Mouse (Mus musculus) heart, embryonic 11.5 days (tissue): Measurements from ENCODE around the gene Slfn3. TPM values are rescaled to one million over a fixed set of nuclear protein-coding genes. Genes with fewer than 3 reads are reported as not detected.
"Not testable (repeated sequence)": the region's sequence is repeated elsewhere in the genome, so short reads cannot be mapped to it uniquely, and the experiment has no call there.

Experiments used
- ATAC-seq: fragments of 200-750 bp; cut with Nextera tagmentation; replicated peaks from 2 replicates; pipeline ENCODE4 v1.8.0; 2017; ENCODE audit warnings: moderate library complexity; ENCODE audit not compliant: insufficient number of reproducible peaks, low FRiP score, low TSS enrichment
- H3K27ac ChIP-seq: fragments of 300-500 bp; sonication (generic); 2 replicates; pipeline ENCODE4 v1.5.1; 2014; ENCODE audit warnings: mild to moderate bottlenecking, low read depth, low read length
- H3K27me3 ChIP-seq: fragments of 300-500 bp; sonication (generic); 2 replicates; pipeline ENCODE4 v1.6.1; 2014; ENCODE audit warnings: mild to moderate bottlenecking, low read length, mixed read lengths; ENCODE audit not compliant: control insufficient read depth, insufficient read depth
- H3K36me3 ChIP-seq: fragments of 300-500 bp; sonication (generic); 2 replicates; pipeline ENCODE4 v1.6.1; 2014; ENCODE audit warnings: mild to moderate bottlenecking, low read length, moderate library complexity, mixed read lengths; ENCODE audit not compliant: control insufficient read depth, insufficient read depth
- H3K4me1 ChIP-seq: fragments of 300-500 bp; sonication (generic); 2 replicates; pipeline ENCODE4 v1.6.1; 2014; ENCODE audit warnings: low read length; ENCODE audit not compliant: control insufficient read depth, insufficient read depth
- H3K4me2 ChIP-seq: fragments of 300-500 bp; sonication (generic); 2 replicates; pipeline ENCODE4 v1.6.1; 2014; ENCODE audit warnings: mild to moderate bottlenecking, moderate library complexity
- H3K4me3 ChIP-seq: fragments of 300-500 bp; sonication (generic); 2 replicates; pipeline ENCODE4 v1.5.1; 2014; ENCODE audit warnings: low read depth, low read length
- H3K9ac ChIP-seq: fragments of 300-500 bp; sonication (generic); 2 replicates; pipeline ENCODE4 v1.6.1; 2014; ENCODE audit warnings: mild to moderate bottlenecking, low read depth, low read length, moderate library complexity
- H3K9me3 ChIP-seq: fragments of 300-500 bp; sonication (generic); replicated peaks from 2 replicates; pipeline ENCODE4 v1.6.1; 2016; ENCODE audit warnings: low read length; ENCODE audit not compliant: control insufficient read depth
- WGBS: fragments of 180-500 bp; shearing (Covaris S2); extraction: QIAGEN DNeasy Blood & Tissue Kit; methylation state at CpG from one replicate; pipeline ENCODE4 v1.1.7; 2014; ENCODE audit not compliant: insufficient replicate concordance; 5-methylcytosine and 5-hydroxymethylcytosine counted together
- polyA plus RNA-seq: library from polyadenylated mRNA; unstranded; fragments of >200 nt; fragmentation: Nextera tagmentation; extraction: Ambion mirVana; gene quantifications from 2 replicates; pipeline ENCODE4 v1.2.1, GENCODE M21; 2014

The Slfn3 gene
- polyA plus RNA-seq, 1 experiment from 2014 or later, result 1.4 TPM

- not testable (repeated sequence) for H3K4me2 ChIP-seq, H3K27ac ChIP-seq, H3K9me3 ChIP-seq, H3K4me3 ChIP-seq, ATAC-seq, H3K27me3 ChIP-seq, H3K36me3 ChIP-seq, H3K9ac ChIP-seq, H3K4me1 ChIP-seq
- 74% methylated on average over 5 of the region's 5 CpGs for WGBS
These were observed 32.7 kb downstream of the Slfn3 start for GRCm38 (mm10) chr11:83223793-83224192.

DNA sequence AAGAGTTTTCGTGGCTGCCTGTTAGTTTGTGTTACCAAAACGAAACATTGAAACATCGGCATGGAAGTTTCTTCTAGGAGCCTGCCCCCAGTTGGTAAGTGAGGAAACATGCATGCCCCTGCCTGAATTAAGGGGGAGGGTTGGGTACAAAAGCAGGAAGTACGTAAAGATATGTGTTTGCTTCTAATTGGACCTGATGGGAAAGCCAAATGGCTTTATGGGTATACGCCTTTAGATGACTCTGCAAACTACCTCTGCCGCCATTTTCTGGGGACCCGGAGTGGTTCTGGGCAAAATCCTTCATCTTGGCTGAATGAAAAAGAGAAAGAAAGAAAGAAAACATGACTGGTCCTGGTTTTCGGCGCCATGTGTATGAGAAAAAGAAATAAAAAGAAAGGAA lies 33.1 kb downstream of the Slfn3 start:
- H3K4me1 ChIP-seq, result no peaks in the 10 kb centered on the region
- H3K36me3 ChIP-seq, result no peaks in the 10 kb centered on the region
- 88% methylated on average over 9 of the region's 9 CpGs for WGBS
- no peak overlapping the region for H3K27ac ChIP-seq
- H3K4me3 ChIP-seq, result no peak overlapping the region
- no peak for ATAC-seq
- no peaks in the 10 kb centered on the region for H3K27me3 ChIP-seq
- no peak overlapping the region for H3K9ac ChIP-seq
- H3K4me2 ChIP-seq, result no peak overlapping the region
- no peaks in the 10 kb centered on the region for H3K9me3 ChIP-seq

GRCm38 (mm10) chr11:83224750-83225149 lies 33.6 kb downstream of the Slfn3 start:
- Histone ChIP-seq H3K4me3 (no peak overlapping the region), H3K9me3 (no peaks in the 10 kb centered on the region), H3K9ac (no peak overlapping the region), H3K4me2 (no peak overlapping the region), H3K27me3 (no peaks in the 10 kb centered on the region), H3K27ac (no peak overlapping the region), H3K4me1 (no peaks in the 10 kb centered on the region), H3K36me3 (no peaks in the 10 kb centered on the region)
- ATAC-seq, result no peak
- 68% methylated on average over 3 of the region's 3 CpGs for WGBS

GRCm38 (mm10) chr11:83225371-83225960 lies 34.3 kb downstream of the Slfn3 start:
- WGBS, result 83% methylated on average over 9 of the region's 9 CpGs
- ATAC-seq, result no peak
- no peak overlapping the region for H3K27ac ChIP-seq
- H3K36me3 ChIP-seq, result no peaks in the 10 kb centered on the region
- no peaks in the 10 kb centered on the region for H3K9me3 ChIP-seq
- H3K4me2 ChIP-seq, result no peak overlapping the region
- no peaks in the 10 kb centered on the region for H3K27me3 ChIP-seq
- no peaks in the 10 kb centered on the region for H3K4me1 ChIP-seq
- H3K4me3 ChIP-seq, result no peak overlapping the region
- no peak overlapping the region for H3K9ac ChIP-seq

DNA sequence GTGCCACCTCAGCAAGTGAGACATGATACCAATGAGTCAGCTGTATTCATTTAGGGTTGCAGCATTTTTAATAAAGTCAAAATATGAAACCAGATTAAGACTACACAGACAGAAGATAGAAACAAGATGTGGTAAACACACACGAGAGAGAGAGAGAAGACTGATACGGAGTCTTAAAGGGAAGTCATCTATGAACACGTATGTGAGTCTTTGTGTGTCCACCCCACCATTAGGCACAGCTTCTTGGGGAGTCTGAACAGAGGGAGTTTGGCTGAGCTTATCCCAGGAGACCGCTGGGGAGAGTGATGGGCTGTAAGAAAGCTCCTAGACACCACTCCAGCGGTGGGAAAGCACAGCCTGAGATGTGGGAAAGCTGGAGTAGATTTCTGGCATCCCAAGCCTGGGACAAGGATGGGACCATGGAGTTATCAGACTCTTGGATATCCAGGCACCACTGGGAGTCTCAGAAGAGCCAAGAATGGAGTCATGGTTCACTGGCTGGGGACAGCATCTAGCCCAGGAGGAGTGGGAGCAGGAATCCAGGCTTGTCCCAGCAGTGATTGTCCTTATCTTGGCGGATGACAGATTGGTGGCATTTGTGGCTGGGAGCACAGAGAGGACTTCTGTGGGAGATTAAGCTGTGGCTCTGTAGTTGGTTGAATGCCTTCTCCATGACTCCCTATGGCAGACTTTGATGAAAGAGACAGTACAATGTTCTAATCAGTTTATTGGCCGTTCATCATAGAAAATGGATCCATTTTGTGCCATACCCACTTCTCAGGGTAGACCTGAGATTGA lies 37.0 kb downstream of the Slfn3 start:
- Histone ChIP-seq H3K4me3 (no peak overlapping the region), H3K9me3 (no peaks in the 10 kb centered on the region), H3K27me3 (no peaks in the 10 kb centered on the region), H3K4me1 (no peaks in the 10 kb centered on the region), H3K27ac (no peak overlapping the region), H3K4me2 (no peak overlapping the region), H3K9ac (no peak overlapping the region), H3K36me3 (no peaks in the 10 kb centered on the region)
- ATAC-seq, result no peak
- WGBS, result 76% methylated on average over 7 of the region's 7 CpGs

DNA sequence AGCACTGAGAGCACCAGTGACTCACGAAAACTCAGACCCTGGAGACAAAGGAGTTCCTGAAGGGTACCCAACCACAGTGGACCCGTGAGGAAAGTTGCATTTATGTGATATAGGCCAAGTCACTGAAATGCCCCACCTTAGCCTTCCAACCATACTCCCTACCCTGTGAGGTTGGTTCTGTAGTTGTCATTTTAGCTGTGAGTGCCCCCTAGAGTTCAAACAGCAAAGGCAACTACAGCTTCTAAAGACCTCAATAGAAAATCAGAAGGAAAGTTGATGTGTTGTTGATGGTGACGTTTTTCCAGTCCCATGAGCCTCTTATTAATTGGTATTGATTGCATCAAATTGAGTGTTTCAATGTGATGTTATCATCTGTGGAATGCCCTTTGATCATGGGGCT lies 39.8 kb downstream of the Slfn3 start:
- Histone ChIP-seq H3K9me3 (no peaks in the 10 kb centered on the region), H3K4me1 (no peaks in the 10 kb centered on the region), H3K27me3 (no peaks in the 10 kb centered on the region), H3K4me2 (no peak overlapping the region), H3K9ac (no peak overlapping the region), H3K4me3 (no peak overlapping the region), H3K27ac (no peak overlapping the region), H3K36me3 (no peaks in the 10 kb centered on the region)
- ATAC-seq, result no peak
- 58% methylated on average over 3 of the region's 3 CpGs for WGBS

GRCm38 (mm10) chr11:83233621-83234020 lies 42.5 kb downstream of the Slfn3 start:
- not testable (repeated sequence) for H3K9ac ChIP-seq, H3K9me3 ChIP-seq, H3K27ac ChIP-seq, H3K4me1 ChIP-seq, H3K4me3 ChIP-seq, H3K4me2 ChIP-seq, H3K36me3 ChIP-seq, ATAC-seq, H3K27me3 ChIP-seq
- WGBS, result 42% methylated on average over 5 of the region's 5 CpGs

GRCm38 (mm10) chr11:83237390-83237789 lies 46.3 kb downstream of the Slfn3 start:
- H3K27ac ChIP-seq, H3K4me1 ChIP-seq, ATAC-seq, H3K27me3 ChIP-seq, H3K36me3 ChIP-seq, H3K4me3 ChIP-seq, H3K4me2 ChIP-seq, H3K9me3 ChIP-seq, H3K9ac ChIP-seq: not testable (repeated sequence)
- WGBS, result 80% methylated on average over 9 of the region's 9 CpGs

DNA sequence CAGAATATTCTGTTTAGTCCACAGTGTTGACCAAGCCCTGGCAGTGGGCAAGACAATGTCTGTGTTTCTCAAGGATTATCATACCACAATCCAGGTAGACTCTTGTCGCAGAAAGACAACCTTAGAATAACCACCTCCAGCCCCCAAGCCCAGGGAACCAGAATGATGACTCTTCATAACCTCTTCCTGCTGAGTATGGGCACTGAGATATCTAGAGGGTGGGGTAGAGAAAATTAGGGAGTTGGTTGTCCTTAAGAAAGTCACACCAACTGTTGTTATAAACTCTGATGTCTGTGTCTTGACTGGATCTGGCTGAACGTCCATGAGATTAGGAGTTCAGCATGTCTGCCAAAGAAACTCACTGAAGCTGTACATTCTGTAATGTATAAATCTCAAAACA lies 47.3 kb downstream of the Slfn3 start:
- Histone ChIP-seq H3K9me3 (no peaks in the 10 kb centered on the region), H3K36me3 (no peaks in the 10 kb centered on the region), H3K4me3 (no peak overlapping the region), H3K4me1 (no peaks in the 10 kb centered on the region), H3K4me2 (no peak overlapping the region), H3K27me3 (no peaks in the 10 kb centered on the region), H3K27ac (no peak overlapping the region), H3K9ac (no peak overlapping the region)
- WGBS, result 84% methylated on average over 2 of the region's 2 CpGs
- no peak for ATAC-seq
